Mouse (Mus musculus): ENCODE measurements around the gene Zfp629.

The Zfp629 gene

GRCm38 (mm10) chr7:127614511-127614890 is 1.1 kb downstream of the Zfp629 start:
- DNase-seq (ENCODE audit: low spot score) = peak; percentile 44

DNA sequence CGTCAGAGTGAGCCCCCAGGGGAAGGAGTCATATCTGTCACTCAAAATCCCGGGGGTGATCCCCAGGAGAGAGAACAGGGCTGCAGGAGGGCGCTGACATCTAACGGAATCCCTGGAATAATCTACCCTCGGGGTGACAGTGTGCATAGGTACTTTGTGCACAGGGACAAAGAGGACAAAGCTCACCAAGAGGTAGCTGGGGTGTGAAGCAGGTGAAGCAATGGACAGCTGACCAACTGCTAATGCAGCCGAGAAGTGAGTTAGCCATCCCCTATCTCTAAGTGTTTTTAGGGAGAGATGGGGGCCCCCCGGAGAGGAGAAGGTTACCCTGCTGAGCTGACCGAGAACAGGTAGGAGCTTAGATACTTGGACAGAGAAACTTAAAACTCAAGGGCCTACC is 1.5 kb downstream of the Zfp629 start:
- DNase-seq (ENCODE audit: low spot score) = no peak

- no peak for DNase-seq (ENCODE audit: low spot score)
Measured at GRCm38 (mm10) chr7:127613501-127613900, 2.1 kb downstream of the Zfp629 start.

DNA sequence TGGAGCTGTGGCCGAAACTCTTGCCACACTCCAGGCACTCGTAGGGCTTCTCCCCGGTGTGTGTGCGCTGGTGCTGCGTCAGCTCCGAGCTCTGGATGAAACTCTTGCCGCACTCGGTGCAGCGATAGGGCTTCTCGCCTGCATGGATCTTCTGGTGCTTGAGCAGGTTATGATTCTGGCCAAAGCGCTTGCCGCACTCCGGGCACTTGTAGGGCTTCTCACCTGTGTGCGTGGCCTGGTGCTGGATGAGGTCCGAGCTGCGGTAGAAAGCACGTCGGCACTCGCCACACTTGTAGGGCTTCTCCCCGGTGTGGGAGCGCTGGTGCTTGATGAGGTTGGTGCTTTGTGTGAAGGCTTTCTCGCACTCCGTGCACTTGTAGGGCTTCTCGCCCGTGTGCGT is 4.0 kb downstream of the Zfp629 start:
- no peak for DNase-seq (ENCODE audit: low spot score)

- no peak for DNase-seq (ENCODE audit: low spot score)
Measured at GRCm38 (mm10) chr7:127611011-127611410, 4.6 kb downstream of the Zfp629 start.

- no peak for DNase-seq (ENCODE audit: low spot score)
Measured at GRCm38 (mm10) chr7:127607150-127607549, 8.4 kb downstream of the Zfp629 start.

GRCm38 (mm10) chr7:127604256-127604655 is 11.3 kb downstream of the Zfp629 start:
- DNase-seq (ENCODE audit: low spot score) = no peak

DNA sequence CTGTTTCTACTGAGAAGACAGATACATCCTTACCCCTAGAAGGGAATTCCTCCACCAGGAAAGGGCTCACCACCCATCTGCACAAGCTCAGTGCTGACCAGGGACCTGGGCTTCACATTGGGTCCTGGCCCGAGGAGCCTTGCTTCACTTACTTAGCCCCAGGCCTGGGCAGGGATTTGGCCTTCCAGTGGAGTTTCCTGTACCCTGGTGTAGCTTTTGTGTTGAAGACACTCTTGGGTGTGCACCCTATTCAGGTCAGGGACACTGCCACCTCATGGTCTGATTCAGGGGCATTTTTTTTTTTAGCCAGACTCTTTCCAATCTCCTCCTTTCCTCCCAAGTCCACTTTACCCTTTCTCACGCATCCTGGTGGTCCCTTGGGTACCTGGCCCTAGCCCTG is 12.7 kb downstream of the Zfp629 start:
- DNase-seq (ENCODE audit: low spot score) = no peak

- DNase-seq (ENCODE audit: low spot score) = no peak
Measured at GRCm38 (mm10) chr7:127601735-127602134, 13.9 kb downstream of the Zfp629 start.

DNA sequence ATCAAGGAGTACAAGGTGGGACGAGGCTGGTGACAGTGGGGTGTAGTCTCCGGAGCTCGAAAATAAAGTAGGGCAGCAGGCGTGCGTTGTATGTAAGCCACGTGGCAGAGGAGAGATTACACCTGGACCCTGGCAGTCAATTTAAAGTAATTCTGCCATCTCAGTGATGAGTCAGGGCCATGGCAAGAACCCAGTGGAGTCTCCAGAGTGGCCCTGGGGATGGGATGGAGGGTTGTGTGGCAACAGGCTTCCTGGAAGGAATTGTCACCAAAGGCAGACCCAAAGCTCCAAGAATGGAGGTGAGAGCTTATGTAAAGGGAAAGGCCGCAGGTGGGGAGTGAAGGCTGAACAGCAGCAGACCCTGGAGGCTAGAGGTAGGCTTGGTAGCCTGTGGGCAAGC is 15.0 kb downstream of the Zfp629 start:
- no peak for DNase-seq (ENCODE audit: low spot score)

DNA sequence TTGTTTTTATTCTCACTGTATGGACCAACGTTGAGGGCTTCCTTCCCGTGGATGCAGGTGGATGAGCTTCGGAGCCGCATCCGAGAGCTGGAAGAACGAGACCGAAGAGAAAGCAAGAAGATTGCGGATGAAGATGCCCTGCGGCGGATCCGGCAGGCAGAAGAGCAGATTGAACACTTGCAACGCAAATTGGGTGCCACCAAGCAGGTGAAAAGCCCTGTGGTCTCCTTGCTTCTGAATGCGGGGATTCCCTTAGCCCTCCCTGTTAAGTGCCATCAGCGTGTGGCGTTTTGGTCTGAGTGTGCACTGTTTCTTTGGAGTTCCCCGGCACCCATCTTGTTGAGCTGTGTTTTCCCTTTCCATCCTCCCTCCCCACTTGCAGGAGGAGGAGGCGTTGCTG is 18.9 kb downstream of the Zfp629 start:
- no peak for DNase-seq (ENCODE audit: low spot score)

DNA sequence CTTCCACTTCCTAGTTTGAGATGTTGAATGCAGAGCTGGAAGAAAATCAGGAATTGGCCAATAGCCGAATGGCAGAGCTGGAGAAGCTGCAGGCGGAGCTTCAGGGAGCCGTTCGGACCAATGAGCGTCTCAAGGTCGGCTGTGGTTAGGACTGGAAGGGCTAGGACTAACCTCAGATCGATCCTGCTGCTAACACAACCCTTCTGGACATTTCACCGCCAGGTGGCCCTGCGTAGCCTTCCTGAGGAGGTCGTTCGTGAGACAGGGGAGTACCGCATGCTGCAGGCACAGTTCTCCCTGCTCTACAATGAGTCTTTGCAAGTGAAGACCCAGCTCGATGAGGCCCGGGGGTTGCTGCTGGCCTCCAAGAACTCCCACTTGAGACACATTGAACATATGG is 23.0 kb downstream of the Zfp629 start:
- DNase-seq (ENCODE audit: low spot score) = no peak

DNA sequence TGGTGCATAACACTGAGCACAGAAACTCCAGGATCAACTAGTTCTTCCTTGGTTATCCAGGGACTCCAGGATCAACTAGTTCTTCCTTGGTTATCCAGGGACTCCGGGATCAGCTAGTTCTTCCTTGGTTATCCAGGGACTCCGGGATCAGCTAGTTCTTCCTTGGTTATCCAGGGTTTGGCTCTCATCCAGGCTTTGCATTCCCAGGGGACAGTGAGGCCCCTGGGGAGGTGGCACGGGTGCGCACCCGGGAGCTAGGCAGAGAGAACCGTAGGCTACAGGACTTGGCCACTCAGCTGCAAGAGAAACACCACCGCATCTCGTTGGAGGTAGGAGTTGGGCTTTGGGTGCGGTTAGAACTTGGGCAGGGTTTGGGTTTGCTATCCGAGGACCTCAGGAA is 24.5 kb downstream of the Zfp629 start:
- DNase-seq (ENCODE audit: low spot score) = no peak

GRCm38 (mm10) chr7:127589637-127590036 is 26.0 kb downstream of the Zfp629 start:
- no peak for DNase-seq (ENCODE audit: low spot score)

DNA sequence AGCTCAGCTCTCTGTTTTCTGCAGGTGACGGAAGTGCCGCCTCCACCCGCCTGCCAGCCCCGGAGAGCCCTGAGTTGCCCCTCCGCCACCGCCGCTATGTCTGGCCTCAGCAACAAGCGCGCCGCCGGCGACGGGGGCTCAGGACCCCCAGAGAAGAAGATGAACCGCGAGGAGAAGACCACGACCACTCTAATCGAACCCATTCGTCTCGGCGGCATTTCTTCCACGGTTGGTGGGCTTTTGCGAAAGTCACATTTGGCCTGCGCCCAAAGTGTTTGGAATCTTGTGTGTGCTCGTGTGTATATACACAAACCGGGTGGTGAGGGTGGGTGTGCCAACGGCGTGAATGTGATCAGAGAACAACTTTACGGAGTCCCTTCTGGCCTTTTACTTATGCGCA is 26.7 kb downstream of the Zfp629 start:
- no peak for DNase-seq (ENCODE audit: low spot score)

GRCm38 (mm10) chr7:127588011-127588871 is 27.4 kb downstream of the Zfp629 start, which contains the start of the genes Ccdc189 and Rnf40:
Gene Ccdc189, minus strand, starts transcription at chr7:127588595.
Gene Rnf40, plus strand, starts transcription at chr7:127588767.
- DNase-seq (ENCODE audit: low spot score) = peak; percentile 94

DNA sequence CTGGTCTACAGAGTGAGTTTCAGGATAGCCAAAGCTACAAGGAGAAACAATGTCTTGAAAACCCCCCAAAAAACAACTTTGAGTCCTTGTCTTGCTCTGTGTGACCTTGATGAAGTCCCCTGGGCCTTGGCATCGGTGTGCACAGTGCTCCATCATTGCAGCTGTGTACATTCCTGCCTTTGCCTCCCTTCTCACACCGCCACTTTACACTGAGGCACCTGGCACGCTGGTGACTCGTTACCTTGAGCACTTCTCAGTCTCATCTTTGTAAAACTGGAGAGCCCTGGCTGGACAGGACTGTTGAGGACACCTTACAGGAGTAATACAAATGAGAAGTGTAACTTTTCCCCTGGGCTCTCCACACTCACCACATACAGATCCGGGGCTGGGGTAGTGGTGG is 28.4 kb downstream of the Zfp629 start:
- DNase-seq (ENCODE audit: low spot score) = no peak

DNA sequence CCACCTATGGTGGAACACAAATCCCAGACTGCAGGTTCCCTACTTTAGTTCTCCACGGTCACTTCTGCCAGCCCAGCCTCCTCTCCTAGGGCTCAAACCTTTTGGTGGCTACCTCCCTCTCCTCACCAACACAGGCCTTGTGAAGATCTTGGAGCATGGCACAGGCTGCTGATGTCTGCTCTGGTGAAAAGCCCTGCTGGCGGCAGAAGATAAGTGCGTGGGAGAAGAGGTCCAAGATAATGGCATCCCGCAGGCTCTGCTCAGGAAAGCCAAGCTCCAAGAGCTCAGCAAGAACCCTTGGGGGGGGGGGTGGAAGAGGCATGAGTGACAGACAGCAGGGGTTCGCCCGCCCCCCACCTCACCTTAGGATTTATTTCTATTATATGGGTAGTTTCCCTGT is 29.4 kb downstream of the Zfp629 start:
- no peak for DNase-seq (ENCODE audit: low spot score)

GRCm38 (mm10) chr7:127585031-127585430 is 30.6 kb downstream of the Zfp629 start:
- no peak for DNase-seq (ENCODE audit: low spot score)

- no peak for DNase-seq (ENCODE audit: low spot score)
Measured at GRCm38 (mm10) chr7:127583260-127583659, 32.3 kb downstream of the Zfp629 start.

DNA sequence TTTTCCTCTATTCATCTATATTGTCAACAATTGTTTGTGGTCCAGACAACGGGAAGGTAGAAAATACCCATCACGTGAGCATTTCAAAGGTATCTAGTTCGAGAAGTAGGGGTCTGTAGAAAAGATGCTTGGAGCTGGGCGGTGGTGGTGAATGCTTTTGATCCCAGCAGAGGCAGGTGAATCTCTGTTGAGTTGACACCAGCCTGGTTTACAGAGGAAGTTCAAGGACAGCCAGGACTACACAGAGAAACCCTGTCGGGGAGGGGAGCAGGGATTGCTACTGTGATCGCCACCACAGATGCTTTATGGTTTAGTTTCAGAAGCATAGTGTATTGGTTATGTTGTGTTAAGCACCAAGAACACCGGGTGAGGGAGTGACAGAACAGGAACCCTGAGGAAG is 41.5 kb downstream of the Zfp629 start:
- no peak for DNase-seq (ENCODE audit: low spot score)

GRCm38 (mm10) chr7:127573503-127574008 is 42.0 kb downstream of the Zfp629 start:
- DNase-seq (ENCODE audit: low spot score) = peak; percentile 24

- DNase-seq (ENCODE audit: low spot score) = peak; percentile 91
Measured at GRCm38 (mm10) chr7:127572895-127573471, 42.6 kb downstream of the Zfp629 start, which contains the start of gene Phkg2. Gene Phkg2, plus strand, starts transcription at chr7:127573340.
